Mouse (Mus musculus) bone marrow macrophage, adult 2 months (primary cell): Measurements from ENCODE around the gene Ccdc6. TPM values are rescaled to one million over a fixed set of nuclear protein-coding genes. Genes with fewer than 3 reads are reported as not detected.

Source experiments
- H3K27ac ChIP-seq: 2 replicates; pipeline ENCODE4 v1.5.1; 2012; ENCODE audit warnings: low read depth, low read length; ENCODE audit not compliant: insufficient read depth
- H3K4me1 ChIP-seq: 2 replicates; pipeline ENCODE4 v1.6.1; 2012; ENCODE audit warnings: low read length; ENCODE audit not compliant: control insufficient read depth, insufficient read depth
- H3K4me3 ChIP-seq: 2 replicates; pipeline ENCODE4 v1.5.1; 2012; ENCODE audit warnings: mild to moderate bottlenecking, low read length, moderate library complexity; ENCODE audit not compliant: insufficient read depth
- CTCF ChIP-seq: IDR thresholded peaks from 2 replicates; pipeline ENCODE4 v1.5.1; 2012; ENCODE audit warnings: low read depth, mild to moderate bottlenecking, low read length, moderate library complexity
- POLR2A ChIP-seq: IDR thresholded peaks from 2 replicates; pipeline ENCODE4 v1.6.1; 2012; ENCODE audit warnings: mild to moderate bottlenecking, low read depth, low read length, borderline replicate concordance
- polyA plus RNA-seq: library from polyadenylated mRNA; stranded (reverse); fragments of >200 nt; gene quantifications from 2 replicates; pipeline ENCODE4 v1.2.4, GENCODE M21; 2012; ENCODE audit not compliant: missing spikeins, insufficient read depth, insufficient read length

The Ccdc6 gene
- polyA plus RNA-seq, 1 experiment: 33.8 TPM

DNA sequence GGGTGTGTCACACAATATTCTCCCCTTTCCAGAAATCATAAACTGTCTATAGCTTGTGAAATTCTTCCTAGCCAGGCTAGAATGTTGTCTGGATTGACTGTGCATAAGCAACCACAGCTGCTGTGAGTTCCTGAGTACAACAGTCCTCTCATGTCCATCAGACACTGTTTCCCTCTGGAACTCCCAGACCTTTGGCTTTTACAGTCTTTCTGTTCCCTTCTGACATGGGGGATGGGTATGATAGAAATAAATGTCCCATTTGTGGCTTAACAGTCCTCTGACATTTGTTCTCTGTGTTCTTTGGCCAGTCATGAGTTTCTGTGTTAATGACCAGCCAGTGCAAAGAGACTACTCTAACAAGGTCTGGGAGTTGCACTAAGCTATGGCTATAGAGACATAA is 129.7 kb downstream of the Ccdc6 start:
- no peak for TF ChIP-seq CTCF
- no peak for TF ChIP-seq POLR2A
- no peak overlapping the region for H3K27ac ChIP-seq
- H3K4me1 ChIP-seq: peaks cover 17% of the 10 kb centered on the region
- H3K4me3 ChIP-seq: no peak overlapping the region

DNA sequence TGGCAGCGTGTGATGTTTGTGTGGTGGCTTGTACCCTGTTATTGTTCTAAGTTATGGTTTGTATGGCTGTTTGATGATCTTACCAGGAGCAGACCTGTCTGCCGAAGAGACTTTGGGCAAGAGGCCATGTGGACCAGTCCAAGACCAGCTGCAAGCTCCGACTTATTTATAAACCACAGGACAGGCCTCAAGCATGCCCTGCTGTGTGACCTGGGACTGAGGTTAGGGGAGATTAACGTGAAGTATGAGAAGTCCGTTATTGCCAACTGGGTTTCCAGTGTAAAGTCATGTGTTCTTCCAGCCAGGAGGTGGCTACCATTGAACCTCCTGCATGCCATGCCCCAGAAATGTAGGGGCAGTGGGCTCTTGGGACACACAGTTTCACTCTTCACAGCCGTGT is 133.4 kb downstream of the Ccdc6 start:
- no peak for TF ChIP-seq CTCF
- TF ChIP-seq POLR2A: no peak
- no peaks in the 10 kb centered on the region; the same call in 1 of the 2 replicates for H3K4me1 ChIP-seq
- H3K4me3 ChIP-seq: no peak overlapping the region

DNA sequence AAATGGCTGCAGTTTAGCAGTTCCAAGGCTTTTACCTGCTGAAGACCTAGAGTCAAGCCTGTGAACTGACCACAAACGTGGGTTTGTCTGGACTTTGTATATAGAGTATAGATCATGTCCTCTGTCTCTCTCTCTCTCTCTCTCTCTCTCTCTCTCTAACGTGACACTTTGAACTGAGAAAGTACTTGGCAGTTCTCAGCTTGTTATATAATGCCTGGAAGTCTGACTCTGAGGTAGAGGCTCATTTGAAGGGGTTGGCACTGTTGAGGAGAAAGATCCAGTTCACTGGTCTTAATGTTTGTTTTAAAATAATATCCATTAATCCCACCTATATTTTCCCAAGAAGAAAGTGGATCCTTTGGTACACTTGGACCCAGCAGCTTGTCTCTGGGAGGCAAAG is 141.0 kb downstream of the Ccdc6 start:
- Histone ChIP-seq H3K27ac (no peak overlapping the region), H3K4me3 (no peak overlapping the region), H3K4me1 (peaks cover 5% of the 10 kb centered on the region)
- no peak for TF ChIP-seq CTCF
- no peak for TF ChIP-seq POLR2A

More for the DNA sequence above, 133.4 kb downstream of the Ccdc6 start:
- H3K27ac ChIP-seq: no peak overlapping the region

Other genes with a start within 250 kb of the Ccdc6 start
- 2.1 TPM in 1 of 2 replicates, not detected in the other for gene Mrln, start 107.5 kb downstream of the Ccdc6 start, polyA plus RNA-seq
- 0.34 and 0.43 TPM in 2 replicates for gene Slc16a9, start 148.0 kb downstream of the Ccdc6 start, polyA plus RNA-seq